Mouse (Mus musculus): ENCODE measurements around the gene Tor1aip1.
A peak's percentile ranks its signal among the peaks of the same experiment; 100 is the strongest.
"Not testable (repeated sequence)": the region's sequence is repeated elsewhere in the genome, so short reads cannot be mapped to it uniquely, and the experiment has no call there.

The Tor1aip1 gene

GRCm38 (mm10) chr1:156035930-156036737 lies at the start of gene Tor1aip1:
Gene Tor1aip1 (minus strand): TSS chr1:156036480.
- peak; percentile 98 for DNase-seq (ENCODE audit: low spot score)

- no peak for DNase-seq (ENCODE audit: low spot score)
These were observed 49.5 kb upstream of the Tor1aip1 start for GRCm38 (mm10) chr1:156085770-156086169.

- DNase-seq (ENCODE audit: low spot score), result no peak
These were observed 48.3 kb upstream of the Tor1aip1 start for GRCm38 (mm10) chr1:156084603-156085002.

GRCm38 (mm10) chr1:156077655-156078054 lies 41.4 kb upstream of the Tor1aip1 start:
- no peak for DNase-seq (ENCODE audit: low spot score)

GRCm38 (mm10) chr1:156076474-156076873 lies 40.2 kb upstream of the Tor1aip1 start:
- DNase-seq (ENCODE audit: low spot score), result no peak

- DNase-seq (ENCODE audit: low spot score), result peak; percentile 78
These were observed 38.3 kb upstream of the Tor1aip1 start for GRCm38 (mm10) chr1:156074575-156074974.

- DNase-seq (ENCODE audit: low spot score), result peak; percentile 86
These were observed 37.0 kb upstream of the Tor1aip1 start for GRCm38 (mm10) chr1:156073169-156073821.

GRCm38 (mm10) chr1:156070106-156070505 lies 33.8 kb upstream of the Tor1aip1 start:
- DNase-seq (ENCODE audit: low spot score), result peak; percentile 53

GRCm38 (mm10) chr1:156066133-156066532 lies 29.9 kb upstream of the Tor1aip1 start:
- DNase-seq (ENCODE audit: low spot score), result no peak

GRCm38 (mm10) chr1:156062193-156062592 lies 25.9 kb upstream of the Tor1aip1 start:
- DNase-seq (ENCODE audit: low spot score), result no peak

- no peak for DNase-seq (ENCODE audit: low spot score)
These were observed 21.9 kb upstream of the Tor1aip1 start for GRCm38 (mm10) chr1:156058207-156058606.

GRCm38 (mm10) chr1:156046688-156047087 lies 10.4 kb upstream of the Tor1aip1 start:
- no peak for DNase-seq (ENCODE audit: low spot score)

- DNase-seq (ENCODE audit: low spot score), result peak; percentile 61
These were observed 7.9 kb upstream of the Tor1aip1 start for GRCm38 (mm10) chr1:156044211-156044611.

GRCm38 (mm10) chr1:156043027-156043426 lies 6.7 kb upstream of the Tor1aip1 start:
- peak; percentile 69 for DNase-seq (ENCODE audit: low spot score)

- no peak for DNase-seq (ENCODE audit: low spot score)
These were observed 6.2 kb upstream of the Tor1aip1 start for GRCm38 (mm10) chr1:156042481-156042880.

- DNase-seq (ENCODE audit: low spot score), result no peak
These were observed 5.4 kb upstream of the Tor1aip1 start for GRCm38 (mm10) chr1:156041451-156042241.

- peak; percentile 94 for DNase-seq (ENCODE audit: low spot score)
These were observed 4.6 kb upstream of the Tor1aip1 start for GRCm38 (mm10) chr1:156040731-156041401.

- DNase-seq (ENCODE audit: low spot score), result not testable (repeated sequence)
These were observed 3.7 kb upstream of the Tor1aip1 start for GRCm38 (mm10) chr1:156039989-156040388.

- DNase-seq (ENCODE audit: low spot score), result no peak
These were observed 884 bp upstream of the Tor1aip1 start for GRCm38 (mm10) chr1:156037144-156037583.

- peak; percentile 90 for DNase-seq (ENCODE audit: low spot score)
These were observed 881 bp downstream of the Tor1aip1 start, which contains the start of gene Tor1aip2 for GRCm38 (mm10) chr1:156035269-156035929. Gene Tor1aip2 (plus strand): TSS chr1:156035403.

- DNase-seq (ENCODE audit: low spot score), result no peak
These were observed 1.6 kb downstream of the Tor1aip1 start for GRCm38 (mm10) chr1:156034661-156035060.
